Mouse (Mus musculus) testis, adult 2 months (tissue): ENCODE measurements around the gene Zfp541.

ENCODE experiments used
- CTCF ChIP-seq: fragments of 200-500 bp; IDR thresholded peaks from 2 replicates; pipeline ENCODE4 v1.5.1; 2012; ENCODE audit warnings: low read depth, mild to moderate bottlenecking, inconsistent platforms, low read length, moderate library complexity; ENCODE audit not compliant: control insufficient read depth, insufficient read depth, insufficient replicate concordance
- POLR2A ChIP-seq: fragments of 200-500 bp; IDR thresholded peaks from 2 replicates; pipeline ENCODE4 v1.6.1; 2012; ENCODE audit warnings: low read depth, mild to moderate bottlenecking, inconsistent platforms, low read length, moderate library complexity; ENCODE audit not compliant: control insufficient read depth

DNA sequence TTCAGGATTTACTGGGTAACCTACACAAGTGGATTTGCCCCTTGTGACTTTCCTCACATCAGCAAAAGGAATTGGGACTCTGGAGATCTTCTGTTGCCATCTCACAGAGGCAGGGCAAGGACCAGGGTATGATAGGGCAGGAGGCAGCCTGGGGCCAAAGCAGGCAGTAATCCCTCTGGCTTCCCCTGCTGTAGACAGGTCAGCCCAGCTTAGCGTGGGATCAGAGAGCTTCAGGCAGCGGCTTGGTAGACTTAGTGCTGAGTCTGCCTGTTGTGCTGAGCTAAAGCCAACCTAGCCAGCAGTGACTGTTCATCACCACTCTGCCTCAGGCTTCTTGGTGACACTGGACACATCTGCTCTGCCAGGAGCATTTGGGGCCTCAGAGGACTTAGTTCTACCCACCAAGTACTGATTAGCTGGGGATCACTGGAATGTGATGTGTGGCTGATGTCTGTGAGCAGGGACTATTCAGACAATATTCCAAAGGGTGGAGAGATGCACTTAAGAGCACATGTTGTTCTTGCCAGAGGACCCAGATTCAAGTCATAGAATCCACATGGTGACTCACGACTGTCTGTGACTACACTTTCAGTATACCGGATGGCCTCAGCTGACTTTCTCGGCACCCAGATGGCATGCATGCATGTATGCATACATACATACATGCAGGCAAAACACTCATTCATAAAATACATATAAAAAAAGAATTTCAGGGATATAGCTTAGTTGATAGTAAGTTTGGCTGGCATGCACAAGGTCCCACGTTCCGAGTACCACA lies 43.2 kb downstream of the Zfp541 start:
- TF ChIP-seq CTCF, result no peak
- TF ChIP-seq POLR2A, result no peak
